Mouse (Mus musculus) midbrain, embryonic 14.5 days (tissue): ENCODE results near the gene Hist1h1d. TPM values are rescaled to one million over a fixed set of nuclear protein-coding genes. Genes with fewer than 3 reads are reported as not detected.
"Not testable (repeated sequence)": the region's sequence is repeated elsewhere in the genome, so short reads cannot be mapped to it uniquely, and the experiment has no call there.

Experiments
- ATAC-seq: fragments of 200-750 bp; cut with Nextera tagmentation; 2 replicates; pipeline ENCODE4 v1.8.0; 2017; ENCODE audit warnings: moderate number of reproducible peaks, moderate library complexity; ENCODE audit not compliant: low FRiP score, low TSS enrichment
- DNase-seq: peaks from one replicate; pipeline ENCODE4 v3.0.0-alpha.2; 2015
- H3K27ac ChIP-seq: fragments of 300-500 bp; sonication (generic); replicated peaks from 2 replicates; pipeline ENCODE4 v1.5.1; 2014; ENCODE audit warnings: mild to moderate bottlenecking, low read depth, low read length, moderate library complexity
- H3K27me3 ChIP-seq: fragments of 300-500 bp; sonication (generic); 2 replicates; pipeline ENCODE4 v1.6.1; 2014; ENCODE audit warnings: low read length, control low read depth, mixed read lengths; ENCODE audit not compliant: control insufficient read depth, insufficient read depth
- H3K36me3 ChIP-seq: fragments of 300-500 bp; sonication (generic); 2 replicates; pipeline ENCODE4 v1.6.1; 2014; ENCODE audit warnings: low read length, control low read depth; ENCODE audit not compliant: control insufficient read depth, insufficient read depth
- H3K4me1 ChIP-seq: fragments of 300-500 bp; sonication (generic); 2 replicates; pipeline ENCODE4 v1.6.1; 2014; ENCODE audit warnings: mild to moderate bottlenecking, antibody characterized with exemption, low read length, control low read depth; ENCODE audit not compliant: control insufficient read depth, insufficient read depth
- H3K4me2 ChIP-seq: fragments of 300-500 bp; sonication (generic); 2 replicates; pipeline ENCODE4 v1.6.1; 2014; ENCODE audit warnings: mild to moderate bottlenecking, low read length, moderate library complexity
- H3K4me3 ChIP-seq: fragments of 300-500 bp; sonication (generic); replicated peaks from 2 replicates; pipeline ENCODE4 v1.5.1; 2014; ENCODE audit warnings: low read depth, low read length
- H3K9ac ChIP-seq: fragments of 300-500 bp; sonication (generic); replicated peaks from 2 replicates; pipeline ENCODE4 v1.6.1; 2014; ENCODE audit warnings: mild to moderate bottlenecking, low read length, moderate library complexity
- H3K9me3 ChIP-seq: fragments of 300-500 bp; sonication (generic); 2 replicates; pipeline ENCODE4 v1.6.1; 2016; ENCODE audit warnings: low read length, control low read depth, mixed read lengths; ENCODE audit not compliant: control insufficient read depth
- WGBS: fragments of 180-500 bp; shearing (Covaris S2); extraction: QIAGEN DNeasy Blood & Tissue Kit; methylation state at CpG from one replicate; pipeline ENCODE4 v1.1.7; 2014; 5-methylcytosine and 5-hydroxymethylcytosine counted together
- polyA plus RNA-seq: library from polyadenylated mRNA; unstranded; fragments of >200 nt; fragmentation: Nextera tagmentation; extraction: Ambion mirVana; gene quantifications from 2 replicates; pipeline ENCODE4 v1.2.1, GENCODE M21; 2014

The Hist1h1d gene
- polyA plus RNA-seq, 1 experiment from 2014 or later: 0.18 TPM

- H3K4me1 ChIP-seq: peaks cover 16% of the 10 kb centered on the region
- peak overlapping the region; percentile 60 for H3K9ac ChIP-seq
- H3K9me3 ChIP-seq, H3K36me3 ChIP-seq, H3K27me3 ChIP-seq: not testable (repeated sequence)
- peak overlapping the region; percentile 94 for H3K27ac ChIP-seq
- DNase-seq: peak; percentile 91
- peak; percentile 90 for ATAC-seq
- under 1% methylated on average over 31 of the region's 36 CpGs for WGBS
- peak overlapping the region; percentile 90 for H3K4me2 ChIP-seq
- peak overlapping the region; percentile 51 for H3K4me3 ChIP-seq
Measured at GRCm38 (mm10) chr13:23585442-23586098, 32.5 kb downstream of the Hist1h1d start.

GRCm38 (mm10) chr13:23586099-23586939 is 33.3 kb downstream of the Hist1h1d start:
- ATAC-seq: no peak
- WGBS: under 1% methylated on average over 22 of the region's 22 CpGs
- Histone ChIP-seq H3K4me2 (peak overlapping the region; percentile 90), H3K4me1 (peaks cover 16% of the 10 kb centered on the region), H3K4me3 (peak overlapping the region; percentile 51), H3K36me3 (no peaks in the 10 kb centered on the region), H3K27me3 (no peaks in the 10 kb centered on the region), H3K9ac (no peak overlapping the region; the same call in 1 of the 2 replicates), H3K9me3 (no peaks in the 10 kb centered on the region), H3K27ac (peak overlapping the region; percentile 23; the same call in 1 of the 2 replicates)
- DNase-seq: peak; percentile 34

- Histone ChIP-seq H3K27me3 (no peaks in the 10 kb centered on the region), H3K4me2 (peak overlapping the region; percentile 90), H3K9me3 (no peaks in the 10 kb centered on the region), H3K4me1 (peaks cover 13% of the 10 kb centered on the region), H3K9ac (no peak overlapping the region; the same call in 1 of the 2 replicates), H3K27ac (0 out of 2 replicates have a peak overlapping the region, but pooled peaks have one; percentile 23), H3K4me3 (peak overlapping the region; percentile 51), H3K36me3 (no peaks in the 10 kb centered on the region)
- 2% methylated on average over 1 of the region's 1 CpGs for WGBS
- no peak for ATAC-seq
- DNase-seq: no peak
Measured at GRCm38 (mm10) chr13:23586940-23587225, 33.8 kb downstream of the Hist1h1d start.

GRCm38 (mm10) chr13:23591206-23591605 is 38.1 kb downstream of the Hist1h1d start:
- no peaks in the 10 kb centered on the region for H3K36me3 ChIP-seq
- 93% methylated on average over 7 of the region's 7 CpGs for WGBS
- H3K9ac ChIP-seq: no peak overlapping the region
- no peaks in the 10 kb centered on the region; the same call in 1 of the 2 replicates for H3K4me1 ChIP-seq
- no peak overlapping the region for H3K4me3 ChIP-seq
- no peak overlapping the region for H3K27ac ChIP-seq
- DNase-seq (no peak), ATAC-seq (no peak)
- no peaks in the 10 kb centered on the region for H3K27me3 ChIP-seq
- no peak overlapping the region for H3K4me2 ChIP-seq
- no peaks in the 10 kb centered on the region for H3K9me3 ChIP-seq

GRCm38 (mm10) chr13:23591886-23592285 is 38.8 kb downstream of the Hist1h1d start:
- not testable (repeated sequence) for H3K9ac ChIP-seq, H3K9me3 ChIP-seq, H3K27ac ChIP-seq, DNase-seq, H3K4me3 ChIP-seq, ATAC-seq, H3K27me3 ChIP-seq, H3K4me2 ChIP-seq, H3K36me3 ChIP-seq, H3K4me1 ChIP-seq
- 97% methylated on average over 7 of the region's 7 CpGs for WGBS

GRCm38 (mm10) chr13:23592614-23593013 is 39.6 kb downstream of the Hist1h1d start:
- H3K36me3 ChIP-seq: no peaks in the 10 kb centered on the region
- H3K9ac ChIP-seq: no peak overlapping the region
- H3K27ac ChIP-seq: no peak overlapping the region
- no peaks in the 10 kb centered on the region for H3K4me1 ChIP-seq
- H3K4me2 ChIP-seq: no peak overlapping the region
- no peaks in the 10 kb centered on the region for H3K9me3 ChIP-seq
- ATAC-seq (no peak), DNase-seq (no peak)
- no peak overlapping the region for H3K4me3 ChIP-seq
- WGBS: 89% methylated on average over 7 of the region's 7 CpGs
- no peaks in the 10 kb centered on the region for H3K27me3 ChIP-seq

- Histone ChIP-seq H3K4me1 (no peaks in the 10 kb centered on the region), H3K4me3 (no peak overlapping the region), H3K9ac (no peak overlapping the region), H3K36me3 (no peaks in the 10 kb centered on the region), H3K27ac (no peak overlapping the region), H3K27me3 (no peaks in the 10 kb centered on the region), H3K4me2 (no peak overlapping the region), H3K9me3 (no peaks in the 10 kb centered on the region)
- DNase-seq (no peak), ATAC-seq (no peak)
- WGBS: 86% methylated on average over 5 of the region's 5 CpGs
Measured at GRCm38 (mm10) chr13:23593051-23593770, 40.1 kb downstream of the Hist1h1d start.

GRCm38 (mm10) chr13:23595185-23595584 is 42.1 kb downstream of the Hist1h1d start:
- Histone ChIP-seq H3K27me3 (no peaks in the 10 kb centered on the region), H3K36me3 (no peaks in the 10 kb centered on the region), H3K9me3 (no peaks in the 10 kb centered on the region), H3K9ac (no peak overlapping the region), H3K4me3 (no peak overlapping the region), H3K4me2 (no peak overlapping the region), H3K4me1 (no peaks in the 10 kb centered on the region), H3K27ac (no peak overlapping the region)
- no peak for ATAC-seq
- DNase-seq: no peak
- 88% methylated on average over 2 of the region's 2 CpGs for WGBS
